Mouse (Mus musculus): ENCODE measurements around the gene Diras2.

GRCm38 (mm10) chr13:52457889-52458324 lies 73.2 kb downstream of the Diras2 start:
- TF ChIP-seq CTCF (IDR thresholded peaks at IDR 0.05; ENCODE audit: low read depth, low read length) = no peak
- TF ChIP-seq POLR2A (IDR thresholded peaks at IDR 0.05; ENCODE audit: borderline replicate concordance, low read depth, low read length) = no peak
